In genomic region chr11:3347091-3347834, GRCm38 (mm10) we compare ENCODE assay signal across 8 mouse cellular contexts. TPM values are rescaled to one million over a fixed set of nuclear protein-coding genes. Genes with fewer than 3 reads are reported as not detected.
DNase-seq lines count a peak whose midpoint lies in the region; ATAC-seq lines count a peak whose summit lies in the region.

No protein-coding gene starts in this region.

- 61% methylated on average over 12 of the region's 12 CpGs for WGBS in hindbrain, embryonic 13.5 days

- ATAC-seq in hindbrain, embryonic 13.5 days (ENCODE audit: low FRiP score): peak; percentile 81

- peaks cover 89% of the 10 kb centered on the region for H3K36me3 ChIP-seq in hindbrain, embryonic 13.5 days

- no peak overlapping the region for H3K4me2 ChIP-seq in hindbrain, embryonic 13.5 days

- H3K9ac ChIP-seq in hindbrain, embryonic 13.5 days: no peak overlapping the region

- peaks cover 13% of the 10 kb centered on the region for H3K4me1 ChIP-seq in hindbrain, embryonic 13.5 days (replicated peaks)

- no peaks in the 10 kb centered on the region for H3K9me3 ChIP-seq in hindbrain, embryonic 13.5 days

- DNase-seq in R1 (ENCODE audit: low read depth, low spot score): peak; percentile 94
- DNase-seq in cerebellum, postnatal 14 days: peak; percentile 94 to 98
- DNase-seq in frontal cortex, postnatal 25 days (ENCODE audit: low spot score in 2 of 2): peak; percentile 75 to 80
- DNase-seq in layer of hippocampus, postnatal 14 days (ENCODE audit: low spot score in 2 of 2): peak; percentile 72 to 83
- peak; percentile 95 for DNase-seq in lung, postnatal 14 days
- peak; percentile 98 for DNase-seq in retina, embryonic 14.5 days (ENCODE audit: low spot score)
- peak; percentile 81 to 85 for DNase-seq in thymus, postnatal 36 days

- H3K27ac ChIP-seq in hindbrain, embryonic 13.5 days: peak overlapping the region; percentile 18; the same call in 1 of the 2 replicates

- no peak overlapping the region for H3K4me3 ChIP-seq in hindbrain, embryonic 13.5 days

- H3K27me3 ChIP-seq in hindbrain, embryonic 13.5 days: no peaks in the 10 kb centered on the region

RNA-seq across cellular contexts. Expression of gene Pik3ip1, which starts 17.1 kb away (rescaled TPM):
- polyA plus RNA-seq in hindbrain, embryonic 13.5 days (2015; fragmentation: Nextera tagmentation; extraction: Ambion mirVana): 25.4 and 25.5 TPM in 2 replicates
- 10 to 100 TPM; 29.5 to 35.1 TPM for total RNA-seq in layer of hippocampus, postnatal 14 days (2021)

RNA-seq across cellular contexts. Expression of gene Patz1, which starts 58.6 kb away (rescaled TPM):
- 69.6 TPM in 2 replicates for polyA plus RNA-seq in hindbrain, embryonic 13.5 days (2015; fragmentation: Nextera tagmentation; extraction: Ambion mirVana)
- total RNA-seq in layer of hippocampus, postnatal 14 days (2021): 10 to 100 TPM; 50.3 to 50.4 TPM
